Mouse (Mus musculus) limb, embryonic 14.5 days (tissue): Measurements from ENCODE around the gene Fastkd5. TPM values are rescaled to one million over a fixed set of nuclear protein-coding genes. Genes with fewer than 3 reads are reported as not detected.

ENCODE experiments used
- ATAC-seq: fragments of 200-750 bp; cut with Nextera tagmentation; 2 replicates; pipeline ENCODE4 v1.8.0; 2017; ENCODE audit warnings: low read depth, moderate number of reproducible peaks, moderate TSS enrichment; ENCODE audit not compliant: low FRiP score
- DNase-seq: peaks from one replicate; pipeline ENCODE4 v3.0.0-alpha.2; 2015; ENCODE audit warnings: low spot score
- H3K27ac ChIP-seq: fragments of 300-500 bp; sonication (generic); replicated peaks from 2 replicates; pipeline ENCODE4 v1.5.1; 2014; ENCODE audit warnings: low read depth, mild to moderate bottlenecking, low read length, moderate library complexity, mixed read lengths
- H3K27me3 ChIP-seq: fragments of 300-500 bp; sonication (generic); 2 replicates; pipeline ENCODE4 v1.6.1; 2014; ENCODE audit warnings: low read length, mixed read lengths; ENCODE audit not compliant: control insufficient read depth, insufficient read depth
- H3K36me3 ChIP-seq: fragments of 300-500 bp; sonication (generic); 2 replicates; pipeline ENCODE4 v1.6.1; 2014; ENCODE audit warnings: mild to moderate bottlenecking, low read length, moderate library complexity, mixed read lengths; ENCODE audit not compliant: control insufficient read depth, insufficient read depth
- H3K4me1 ChIP-seq: fragments of 300-500 bp; sonication (generic); 2 replicates; pipeline ENCODE4 v1.6.1; 2014; ENCODE audit warnings: antibody characterized with exemption, low read length, mixed read lengths; ENCODE audit not compliant: control insufficient read depth, insufficient read depth
- H3K4me2 ChIP-seq: fragments of 300-500 bp; sonication (generic); replicated peaks from 2 replicates; pipeline ENCODE4 v1.6.1; 2014; ENCODE audit warnings: low read depth, mild to moderate bottlenecking, low read length, moderate library complexity; ENCODE audit not compliant: severe bottlenecking
- H3K4me3 ChIP-seq: fragments of 300-500 bp; sonication (generic); replicated peaks from 2 replicates; pipeline ENCODE4 v1.5.1; 2014; ENCODE audit warnings: low read length
- H3K9ac ChIP-seq: fragments of 300-500 bp; sonication (generic); 2 replicates; pipeline ENCODE4 v1.6.1; 2014; ENCODE audit warnings: mild to moderate bottlenecking, low read depth, low read length, moderate library complexity; ENCODE audit not compliant: severe bottlenecking
- H3K9me3 ChIP-seq: fragments of 300-500 bp; sonication (generic); 2 replicates; pipeline ENCODE4 v1.6.1; 2016; ENCODE audit warnings: low read length; ENCODE audit not compliant: control insufficient read depth
- POLR2A ChIP-seq: fragments of 200-500 bp; IDR thresholded peaks from 2 replicates; pipeline ENCODE4 v1.8.0; 2012; ENCODE audit warnings: inconsistent platforms, mild to moderate bottlenecking, moderate library complexity, borderline replicate concordance; ENCODE audit not compliant: insufficient read depth, insufficient read length; ENCODE audit errors: extremely low read depth
- WGBS: fragments of 180-500 bp; shearing (Covaris S2); extraction: QIAGEN DNeasy Blood & Tissue Kit; methylation state at CpG from one replicate; pipeline ENCODE4 v1.1.7; 2014; 5-methylcytosine and 5-hydroxymethylcytosine counted together
- polyA plus RNA-seq, 2 experiments: library from polyadenylated mRNA; depleted of rRNA in 1 of 2; stranded (reverse) in 1 of 2; unstranded in 1 of 2; fragments of >200 nt; fragmentation: Nextera tagmentation in 1 of 2; extraction: Ambion mirVana in 1 of 2; gene quantifications; 2 replicates each; pipeline versions ENCODE4 v1.2.1 to v1.2.3; 2012 to 2014

Gene Fastkd5
- polyA plus RNA-seq, 2 experiments = 6.1 to 14.2 TPM

GRCm38 (mm10) chr2:130595596-130595995, 34.2 kb downstream of the Fastkd5 start:
- ATAC-seq (no peak), DNase-seq (no peak)
- no peaks in the 10 kb centered on the region for H3K27me3 ChIP-seq
- no peak overlapping the region for H3K4me2 ChIP-seq
- H3K9ac ChIP-seq = no peak overlapping the region
- WGBS = 83% methylated on average over 1 of the region's 1 CpGs
- H3K27ac ChIP-seq = no peak overlapping the region
- no peaks in the 10 kb centered on the region for H3K9me3 ChIP-seq
- H3K4me3 ChIP-seq = no peak overlapping the region
- H3K36me3 ChIP-seq = peaks cover 76% of the 10 kb centered on the region
- TF ChIP-seq POLR2A = no peak
- no peaks in the 10 kb centered on the region for H3K4me1 ChIP-seq

- 86% methylated on average over 2 of the region's 2 CpGs for WGBS
- ATAC-seq = no peak
- no peak for TF ChIP-seq POLR2A
- Histone ChIP-seq H3K9me3 (no peaks in the 10 kb centered on the region), H3K36me3 (peaks cover 43% of the 10 kb centered on the region), H3K27me3 (no peaks in the 10 kb centered on the region), H3K27ac (no peak overlapping the region), H3K4me2 (no peak overlapping the region), H3K9ac (no peak overlapping the region), H3K4me1 (no peaks in the 10 kb centered on the region), H3K4me3 (no peak overlapping the region)
- DNase-seq = no peak
Observed at GRCm38 (mm10) chr2:130591016-130591415, 38.8 kb downstream of the Fastkd5 start.

- WGBS = 94% methylated on average over 2 of the region's 2 CpGs
- H3K4me2 ChIP-seq = no peak overlapping the region
- no peak overlapping the region for H3K27ac ChIP-seq
- DNase-seq = no peak
- H3K27me3 ChIP-seq = no peaks in the 10 kb centered on the region
- no peaks in the 10 kb centered on the region for H3K4me1 ChIP-seq
- no peaks in the 10 kb centered on the region for H3K9me3 ChIP-seq
- no peak overlapping the region for H3K9ac ChIP-seq
- H3K36me3 ChIP-seq = peaks cover 31% of the 10 kb centered on the region
- no peak for TF ChIP-seq POLR2A
- no peak for ATAC-seq
- no peak overlapping the region for H3K4me3 ChIP-seq
Observed at GRCm38 (mm10) chr2:130589761-130590160, 40.1 kb downstream of the Fastkd5 start.

- H3K36me3 ChIP-seq = peaks cover 27% of the 10 kb centered on the region
- H3K4me3 ChIP-seq = no peak overlapping the region
- H3K4me1 ChIP-seq = no peaks in the 10 kb centered on the region
- H3K9ac ChIP-seq = no peak overlapping the region
- H3K27me3 ChIP-seq = no peaks in the 10 kb centered on the region
- no peak for TF ChIP-seq POLR2A
- WGBS = 78% methylated on average over 4 of the region's 4 CpGs
- H3K4me2 ChIP-seq = no peak overlapping the region
- no peak overlapping the region for H3K27ac ChIP-seq
- no peaks in the 10 kb centered on the region for H3K9me3 ChIP-seq
- ATAC-seq (no peak), DNase-seq (no peak)
Observed at GRCm38 (mm10) chr2:130589157-130589556, 40.7 kb downstream of the Fastkd5 start.

GRCm38 (mm10) chr2:130588373-130588772, 41.5 kb downstream of the Fastkd5 start:
- H3K9ac ChIP-seq = no peak overlapping the region
- no peak overlapping the region for H3K4me3 ChIP-seq
- ATAC-seq (no peak), DNase-seq (no peak)
- no peaks in the 10 kb centered on the region for H3K4me1 ChIP-seq
- H3K9me3 ChIP-seq = no peaks in the 10 kb centered on the region
- no peaks in the 10 kb centered on the region for H3K27me3 ChIP-seq
- H3K36me3 ChIP-seq = peaks cover 27% of the 10 kb centered on the region
- WGBS = 88% methylated on average over 2 of the region's 2 CpGs
- no peak overlapping the region for H3K27ac ChIP-seq
- TF ChIP-seq POLR2A = no peak
- H3K4me2 ChIP-seq = no peak overlapping the region

GRCm38 (mm10) chr2:130586016-130586415, 43.8 kb downstream of the Fastkd5 start:
- Histone ChIP-seq H3K27ac (no peak overlapping the region), H3K4me3 (no peak overlapping the region), H3K36me3 (peaks cover 14% of the 10 kb centered on the region), H3K27me3 (peaks cover 19% of the 10 kb centered on the region), H3K9me3 (no peaks in the 10 kb centered on the region), H3K4me2 (no peak overlapping the region), H3K4me1 (no peaks in the 10 kb centered on the region), H3K9ac (no peak overlapping the region)
- 74% methylated on average over 6 of the region's 6 CpGs for WGBS
- ATAC-seq (no peak), DNase-seq (no peak)
- TF ChIP-seq POLR2A = no peak
